Mouse (Mus musculus): ENCODE data around the gene Nde1.
A peak's percentile ranks its signal among the peaks of the same experiment; 100 is the strongest.
"Not testable (repeated sequence)": the region's sequence is repeated elsewhere in the genome, so short reads cannot be mapped to it uniquely, and the experiment has no call there.

Nde1 gene

GRCm38 (mm10) chr16:14162988-14163416 is at the start of gene Nde1, which contains the start of gene Marf1:
Gene Nde1, plus strand, starts transcription at chr16:14163275.
Gene Marf1, minus strand, starts transcription at chr16:14163351.
- DNase-seq (ENCODE audit: low spot score) = peak; percentile 94

GRCm38 (mm10) chr16:14117299-14117698 is 45.8 kb upstream of the Nde1 start:
- no peak for DNase-seq (ENCODE audit: low spot score)

- DNase-seq (ENCODE audit: low spot score) = no peak
These were observed 42.1 kb upstream of the Nde1 start for GRCm38 (mm10) chr16:14120941-14121340.

- no peak for DNase-seq (ENCODE audit: low spot score)
These were observed 41.5 kb upstream of the Nde1 start for GRCm38 (mm10) chr16:14121563-14121962.

GRCm38 (mm10) chr16:14122586-14122985 is 40.5 kb upstream of the Nde1 start:
- DNase-seq (ENCODE audit: low spot score) = no peak

GRCm38 (mm10) chr16:14123901-14124300 is 39.2 kb upstream of the Nde1 start:
- no peak for DNase-seq (ENCODE audit: low spot score)

GRCm38 (mm10) chr16:14124709-14125108 is 38.4 kb upstream of the Nde1 start:
- peak; percentile 75 for DNase-seq (ENCODE audit: low spot score)

- no peak for DNase-seq (ENCODE audit: low spot score)
These were observed 37.8 kb upstream of the Nde1 start for GRCm38 (mm10) chr16:14125253-14125652.

- no peak for DNase-seq (ENCODE audit: low spot score)
These were observed 34.1 kb upstream of the Nde1 start for GRCm38 (mm10) chr16:14128977-14129376.

- DNase-seq (ENCODE audit: low spot score) = no peak
These were observed 32.3 kb upstream of the Nde1 start for GRCm38 (mm10) chr16:14130796-14131195.

- no peak for DNase-seq (ENCODE audit: low spot score)
These were observed 31.7 kb upstream of the Nde1 start for GRCm38 (mm10) chr16:14131376-14131775.

GRCm38 (mm10) chr16:14131838-14132237 is 31.2 kb upstream of the Nde1 start:
- DNase-seq (ENCODE audit: low spot score) = no peak

GRCm38 (mm10) chr16:14135014-14135413 is 28.1 kb upstream of the Nde1 start:
- DNase-seq (ENCODE audit: low spot score) = no peak

GRCm38 (mm10) chr16:14137976-14138561 is 25.0 kb upstream of the Nde1 start:
- no peak for DNase-seq (ENCODE audit: low spot score)

- no peak for DNase-seq (ENCODE audit: low spot score)
These were observed 24.0 kb upstream of the Nde1 start for GRCm38 (mm10) chr16:14139106-14139505.

GRCm38 (mm10) chr16:14143298-14143697 is 19.8 kb upstream of the Nde1 start:
- no peak for DNase-seq (ENCODE audit: low spot score)

GRCm38 (mm10) chr16:14147712-14148111 is 15.4 kb upstream of the Nde1 start:
- no peak for DNase-seq (ENCODE audit: low spot score)

GRCm38 (mm10) chr16:14151718-14152117 is 11.4 kb upstream of the Nde1 start:
- DNase-seq (ENCODE audit: low spot score) = no peak

GRCm38 (mm10) chr16:14155638-14156037 is 7.4 kb upstream of the Nde1 start:
- DNase-seq (ENCODE audit: low spot score) = not testable (repeated sequence)

GRCm38 (mm10) chr16:14156312-14156711 is 6.8 kb upstream of the Nde1 start:
- DNase-seq (ENCODE audit: low spot score) = no peak

GRCm38 (mm10) chr16:14158536-14158935 is 4.5 kb upstream of the Nde1 start:
- no peak for DNase-seq (ENCODE audit: low spot score)

- peak; percentile 100 for DNase-seq (ENCODE audit: low spot score)
These were observed 3.9 kb upstream of the Nde1 start for GRCm38 (mm10) chr16:14158936-14159745.

GRCm38 (mm10) chr16:14159746-14160131 is 3.3 kb upstream of the Nde1 start:
- peak; percentile 71 for DNase-seq (ENCODE audit: low spot score)

- no peak for DNase-seq (ENCODE audit: low spot score)
These were observed 2.1 kb upstream of the Nde1 start for GRCm38 (mm10) chr16:14160941-14161340.
